Mouse (Mus musculus) layer of hippocampus, postnatal 14 days (tissue): ENCODE results near the gene Plekhb2. TPM values are rescaled to one million over a fixed set of nuclear protein-coding genes. Genes with fewer than 3 reads are reported as not detected.

Experiments used
- DNase-seq, 2 experiments: peaks; one replicate each; pipeline ENCODE4 v3.0.0; 2021 to 2022; ENCODE audit warnings: low spot score in 2 of 2, mixed read lengths in 1 of 2
- total RNA-seq, 2 experiments: library from RNA; stranded (reverse); gene quantifications; 2 replicates each; pipeline ENCODE4 v1.2.3; 2021

Gene Plekhb2
- total RNA-seq, 2 experiments from 2014 or later = 171 to 180 TPM

- DNase-seq = no peak
These were observed 14.5 kb downstream of the Plekhb2 start for GRCm38 (mm10) chr1:34864243-34864642.

GRCm38 (mm10) chr1:34865866-34866265, 16.1 kb downstream of the Plekhb2 start:
- DNase-seq = no peak

- DNase-seq = peak; percentile 82 to 92
These were observed 17.2 kb downstream of the Plekhb2 start for GRCm38 (mm10) chr1:34866815-34867573.

GRCm38 (mm10) chr1:34867574-34867955, 17.8 kb downstream of the Plekhb2 start:
- no peak for DNase-seq

GRCm38 (mm10) chr1:34868391-34868790, 18.6 kb downstream of the Plekhb2 start:
- DNase-seq = no peak

- no peak for DNase-seq
These were observed 19.5 kb downstream of the Plekhb2 start for GRCm38 (mm10) chr1:34869231-34869630.

GRCm38 (mm10) chr1:34871170-34871569, 21.4 kb downstream of the Plekhb2 start:
- DNase-seq = no peak

GRCm38 (mm10) chr1:34873551-34873950, 23.8 kb downstream of the Plekhb2 start:
- DNase-seq = no peak

- DNase-seq = no peak
These were observed 29.8 kb downstream of the Plekhb2 start for GRCm38 (mm10) chr1:34879611-34880010.

GRCm38 (mm10) chr1:34883776-34884175, 34.0 kb downstream of the Plekhb2 start:
- no peak for DNase-seq

- DNase-seq = peak; percentile 54 to 67
These were observed 41.9 kb downstream of the Plekhb2 start for GRCm38 (mm10) chr1:34891559-34892289.

GRCm38 (mm10) chr1:34892466-34892865, 42.7 kb downstream of the Plekhb2 start:
- DNase-seq = no peak

- DNase-seq = no peak
These were observed 43.6 kb downstream of the Plekhb2 start for GRCm38 (mm10) chr1:34893331-34893730.

GRCm38 (mm10) chr1:34893831-34894230, 44.1 kb downstream of the Plekhb2 start:
- DNase-seq = no peak

- no peak for DNase-seq
These were observed 46.3 kb downstream of the Plekhb2 start for GRCm38 (mm10) chr1:34896102-34896501.

GRCm38 (mm10) chr1:34896898-34897297, 47.1 kb downstream of the Plekhb2 start:
- peak in 1 of 2 experiments; percentile 43 for DNase-seq

- no peak for DNase-seq
These were observed 78.9 kb downstream of the Plekhb2 start for GRCm38 (mm10) chr1:34928656-34929055.

Other genes starting within 250 kb of the Plekhb2 start
- 100 to 1,000 TPM; 216 to 228 TPM for gene Fam168b, start 6.9 kb upstream of the Plekhb2 start, total RNA-seq